Mouse (Mus musculus) lung, adult 2 months (tissue): Measurements from ENCODE around the gene Olfr866. TPM values are rescaled to one million over a fixed set of nuclear protein-coding genes. Genes with fewer than 3 reads are reported as not detected.

Experiments used
- DNase-seq: peaks from one replicate; pipeline ENCODE4 v3.0.0; 2022
- H3K4me1 ChIP-seq: fragments of 200-500 bp; 2 replicates; pipeline ENCODE4 v1.6.1; 2011; ENCODE audit warnings: low read length; ENCODE audit not compliant: control insufficient read depth, insufficient read depth
- H3K4me3 ChIP-seq: fragments of 200-500 bp; replicated peaks from 2 replicates; pipeline ENCODE3; 2011; ENCODE audit warnings: low read depth, mild to moderate bottlenecking, control low read depth, low read length; ENCODE audit errors: extremely low read depth
- CTCF ChIP-seq: fragments of 200-500 bp; IDR thresholded peaks from 2 replicates; pipeline ENCODE4 v1.5.1; 2011; ENCODE audit warnings: mild to moderate bottlenecking, low read length, control low read depth; ENCODE audit not compliant: insufficient read depth
- POLR2A ChIP-seq: fragments of 200-500 bp; IDR thresholded peaks from 2 replicates; pipeline ENCODE4 v1.6.1; 2011; ENCODE audit warnings: low read depth, mild to moderate bottlenecking, control low read depth, low read length, borderline replicate concordance; ENCODE audit errors: extremely low read depth
- WGBS: fragments of 180-500 bp; shearing (Covaris S2); methylation state at CpG from one replicate; pipeline ENCODE4 v1.1.7; 2018; 5-methylcytosine and 5-hydroxymethylcytosine counted together
- polyA plus RNA-seq: library from polyadenylated mRNA; depleted of rRNA; stranded (reverse); fragments of >200 nt; gene quantifications from 2 replicates; pipeline ENCODE4 v1.2.3, GENCODE M21; 2012; rRNA removed

The Olfr866 gene
- polyA plus RNA-seq, result not detected in 2 replicates

- no peak for DNase-seq
- TF ChIP-seq POLR2A (no peak), CTCF (no peak)
- no peak within 1 kb of the TSS for H3K4me3 ChIP-seq
- WGBS, result 70% methylated on average over 2 of the region's 2 CpGs
- H3K4me1 ChIP-seq, result no peaks in the 10 kb centered on the region
These were observed at the start of gene Olfr866 for GRCm38 (mm10) chr9:20027935-20028334. TSS of gene Olfr866 (minus strand) at chr9:20028035.

GRCm38 (mm10) chr9:20073523-20074177 is 45.8 kb upstream of the Olfr866 start:
- Histone ChIP-seq H3K4me1 (no peaks in the 10 kb centered on the region), H3K4me3 (no peak overlapping the region)
- WGBS, result 48% methylated on average over 7 of the region's 7 CpGs
- no peak for DNase-seq
- TF ChIP-seq CTCF, result no peak
- no peak for TF ChIP-seq POLR2A

- TF ChIP-seq CTCF (no peak), POLR2A (no peak)
- WGBS, result 86% methylated on average over 1 of the region's 1 CpGs
These were observed 43.5 kb upstream of the Olfr866 start for GRCm38 (mm10) chr9:20071291-20071690.

DNA sequence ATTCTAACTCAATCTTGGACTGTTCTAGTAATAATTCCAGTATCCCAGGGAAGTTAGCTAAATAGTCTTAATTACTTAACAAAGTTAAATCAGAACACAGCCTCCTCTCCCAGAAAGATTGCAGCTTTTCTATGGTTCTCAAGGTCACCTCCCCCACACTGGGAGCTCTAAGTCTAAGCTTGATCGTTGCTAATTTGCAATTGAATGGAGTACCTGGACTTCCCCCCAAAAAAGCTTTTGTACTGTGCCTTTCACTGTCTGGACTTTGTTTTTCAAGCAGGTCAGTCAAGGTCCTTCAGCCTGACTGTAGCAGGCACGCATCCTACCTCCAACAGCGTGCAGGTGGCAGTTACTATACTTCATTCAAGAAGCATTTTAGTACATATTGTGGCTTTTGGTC is 42.4 kb upstream of the Olfr866 start:
- TF ChIP-seq POLR2A (no peak), CTCF (no peak)
- Histone ChIP-seq H3K4me1 (no peaks in the 10 kb centered on the region), H3K4me3 (no peak overlapping the region)
- 69% methylated on average over 3 of the region's 3 CpGs for whole genome bisulfite sequencing
- no peak for DNase-seq

More at GRCm38 (mm10) chr9:20071291-20071690, 43.5 kb upstream of the Olfr866 start:
- Histone ChIP-seq H3K4me1 (no peaks in the 10 kb centered on the region), H3K4me3 (no peak overlapping the region)
- DNase-seq, result no peak

- 63% methylated on average over 1 of the region's 1 CpGs for WGBS
- H3K4me1 ChIP-seq, result no peaks in the 10 kb centered on the region
- no peak within 1 kb of the TSS for H3K4me3 ChIP-seq
- DNase-seq, result no peak
- TF ChIP-seq CTCF (no peak), POLR2A (no peak)
These were observed 29.6 kb upstream of the Olfr866 start, which contains the start of gene Olfr867 for GRCm38 (mm10) chr9:20057462-20057861. TSS of gene Olfr867 (minus strand) at chr9:20057562.

DNA sequence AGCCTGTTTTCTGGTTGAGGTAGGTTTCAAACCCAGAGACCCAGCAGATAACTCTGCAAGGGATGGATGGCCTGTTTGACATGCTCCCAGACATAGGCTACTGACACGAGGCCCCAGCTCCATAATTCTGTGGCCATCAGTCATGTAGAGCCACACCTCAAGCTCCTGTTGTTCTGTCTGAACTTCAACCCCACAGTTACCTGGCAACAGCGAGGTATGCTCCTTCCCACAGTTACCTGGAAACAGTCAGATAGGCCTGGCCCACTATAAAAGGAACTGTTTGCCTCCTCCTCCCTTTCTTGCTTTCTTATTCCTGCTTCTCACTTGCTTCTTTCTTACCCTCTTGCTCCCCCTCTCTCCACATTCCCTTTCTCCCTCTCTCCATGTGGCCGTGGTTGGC is 20.1 kb upstream of the Olfr866 start:
- no peak overlapping the region for H3K4me3 ChIP-seq
- no peak for DNase-seq
- TF ChIP-seq POLR2A (no peak), CTCF (no peak)
- no peaks in the 10 kb centered on the region for H3K4me1 ChIP-seq
- 64% methylated on average over 3 of the region's 3 CpGs for WGBS

Other genes starting within 250 kb of the Olfr866 start
- gene Olfr58, start 247.8 kb downstream of the Olfr866 start, polyA plus RNA-seq, result not detected in 2 replicates
- not detected in 2 replicates for gene Olfr859, start 223.1 kb downstream of the Olfr866 start, polyA plus RNA-seq
- not detected in 2 replicates for gene Olfr860, start 178.3 kb downstream of the Olfr866 start, polyA plus RNA-seq
- gene Olfr862, start 140.0 kb downstream of the Olfr866 start, polyA plus RNA-seq, result not detected in 2 replicates
- gene Olfr77, start 111.2 kb downstream of the Olfr866 start, polyA plus RNA-seq, result not detected in 2 replicates
- gene Olfr867, start 29.5 kb upstream of the Olfr866 start, polyA plus RNA-seq, result not detected in 2 replicates
- gene Olfr868, start 70.6 kb upstream of the Olfr866 start, polyA plus RNA-seq, result not detected in 2 replicates
- gene Olfr869, start 101.0 kb upstream of the Olfr866 start, polyA plus RNA-seq, result not detected in 2 replicates
- gene Olfr870, start 146.0 kb upstream of the Olfr866 start, polyA plus RNA-seq, result not detected in 2 replicates
- gene Olfr871, start 184.2 kb upstream of the Olfr866 start, polyA plus RNA-seq, result not detected in 2 replicates
- not detected in 2 replicates for gene Olfr872, start 209.1 kb upstream of the Olfr866 start, polyA plus RNA-seq